9 mouse cellular contexts compared by ENCODE assay signal in genomic region chr9:66307341-66307740, GRCm38 (mm10). TPM values are rescaled to one million over a fixed set of nuclear protein-coding genes. Genes with fewer than 3 reads are reported as not detected.
A peak's percentile ranks its signal among the peaks of the same experiment; 100 is the strongest.
DNase-seq lines count a peak whose midpoint lies in the region; ATAC-seq and TF ChIP-seq lines count a peak whose summit lies in the region.
"Had no signal": no experiment of that assay in that cellular context is flagged by ENCODE, and none has a peak within 500 bp of the region (broad histone marks: within the 10 kb centered on the region; RNA-seq: fewer than 3 reads in every experiment).

No protein-coding gene starts in this region.

- no peaks in the 10 kb centered on the region for H3K9me3 ChIP-seq in kidney, postnatal 0 days (replicated peaks; ENCODE audit: low read length)
- H3K9me3 ChIP-seq: lung, embryonic 15.5 days had no signal

- 20% methylated on average over 2 of the region's 2 CpGs for WGBS in kidney, postnatal 0 days

- TF ChIP-seq CTCF in kidney, postnatal 0 days (IDR thresholded peaks at IDR 0.05; ENCODE audit: low read depth), result peak; percentile 13; the same call in 1 of the 2 replicates

- peak; percentile 94 for DNase-seq in kidney, postnatal 0 days (ENCODE audit: low spot score)
- no peak for DNase-seq in kidney, adult 11 months
- DNase-seq in WW6 (ENCODE audit: low read depth, low spot score), result peak; percentile 28
- peak; percentile 21 for DNase-seq in lung, postnatal 25 days (ENCODE audit: low spot score)
- DNase-seq in natural killer cell, adult 2 months (ENCODE audit: low spot score in 2 of 2), result no peak
- no peak for DNase-seq in cerebellum, adult 18-20 months
- DNase-seq in cerebellum, adult 11 months, result no peak

- 0 out of 2 replicates have a peak, but pooled peaks have one; percentile 46 for ATAC-seq in kidney, postnatal 0 days (replicated peaks; ENCODE audit: low FRiP score, low read depth)
- peak; percentile 86 for ATAC-seq in granulocyte monocyte progenitor cell, adult 5-6 weeks (replicated peaks; ENCODE audit: poor library complexity, severe bottlenecking)

- H3K27ac ChIP-seq in kidney, postnatal 0 days, result no peak overlapping the region
- H3K27ac ChIP-seq: lung, embryonic 15.5 days had no signal

- H3K36me3 ChIP-seq in kidney, postnatal 0 days (ENCODE audit: insufficient read depth, low read length), result no peaks in the 10 kb centered on the region
- H3K36me3 ChIP-seq: lung, embryonic 15.5 days had no signal

- H3K9ac ChIP-seq in kidney, postnatal 0 days (ENCODE audit: low read depth, low read length), result no peak overlapping the region
- H3K9ac ChIP-seq: lung, embryonic 15.5 days had no signal

- H3K27me3 ChIP-seq in kidney, postnatal 0 days (ENCODE audit: insufficient read depth, low read length), result no peaks in the 10 kb centered on the region
- H3K27me3 ChIP-seq: lung, embryonic 15.5 days had no signal

- H3K4me1 ChIP-seq in kidney, postnatal 0 days (replicated peaks; ENCODE audit: insufficient read depth, low read length), result no peaks in the 10 kb centered on the region

- no peak overlapping the region for H3K4me2 ChIP-seq in kidney, postnatal 0 days (ENCODE audit: low read length)
- H3K4me2 ChIP-seq: lung, embryonic 15.5 days had no signal

- H3K4me3 ChIP-seq in kidney, postnatal 0 days (replicated peaks; ENCODE audit: low read depth, low read length), result no peak overlapping the region
- H3K4me3 ChIP-seq: lung, embryonic 15.5 days had no signal

RNA-seq across cellular contexts. Expression of gene Herc1, which starts 42.9 kb away (rescaled TPM):
- 12.6 and 12.8 TPM in 2 replicates for polyA plus RNA-seq in kidney, postnatal 0 days (2015; fragmentation: Nextera tagmentation; extraction: Ambion mirVana)
- 37.7 and 48.6 TPM in 2 replicates for total RNA-seq in granulocyte monocyte progenitor cell, adult 5-6 weeks (2014; fragmentation: Nextera tagmentation)
- 51.1 and 58.0 TPM in 2 replicates for total RNA-seq in granulocyte monocyte progenitor cell, adult 5-6 weeks (2017)

Comparison
In these comparisons a context has a peak if more than half of its experiments do, and no peak if none do; other contexts are left out.
1. DNase-seq: peak in kidney, postnatal 0 days (single experiment), WW6 (single experiment) and lung, postnatal 25 days (single experiment); none in kidney, adult 11 months (single experiment), natural killer cell, adult 2 months (0 of 2), cerebellum, adult 18-20 months (0 of 2) and cerebellum, adult 11 months (single experiment).